Mouse (Mus musculus) spleen, adult 2 months (tissue): Measurements from ENCODE around the gene Ptprg.

ENCODE experiments used
- CTCF ChIP-seq: fragments of 200-500 bp; IDR thresholded peaks from 2 replicates; pipeline ENCODE4 v1.5.1; 2011; ENCODE audit warnings: mild to moderate bottlenecking, inconsistent platforms; ENCODE audit not compliant: insufficient read depth, insufficient read length, insufficient replicate concordance; ENCODE audit errors: extremely low read depth
- POLR2A ChIP-seq: fragments of 200-500 bp; IDR thresholded peaks from 2 replicates; pipeline ENCODE4 v1.6.1; 2011; ENCODE audit warnings: low read depth, low read length, inconsistent platforms

DNA sequence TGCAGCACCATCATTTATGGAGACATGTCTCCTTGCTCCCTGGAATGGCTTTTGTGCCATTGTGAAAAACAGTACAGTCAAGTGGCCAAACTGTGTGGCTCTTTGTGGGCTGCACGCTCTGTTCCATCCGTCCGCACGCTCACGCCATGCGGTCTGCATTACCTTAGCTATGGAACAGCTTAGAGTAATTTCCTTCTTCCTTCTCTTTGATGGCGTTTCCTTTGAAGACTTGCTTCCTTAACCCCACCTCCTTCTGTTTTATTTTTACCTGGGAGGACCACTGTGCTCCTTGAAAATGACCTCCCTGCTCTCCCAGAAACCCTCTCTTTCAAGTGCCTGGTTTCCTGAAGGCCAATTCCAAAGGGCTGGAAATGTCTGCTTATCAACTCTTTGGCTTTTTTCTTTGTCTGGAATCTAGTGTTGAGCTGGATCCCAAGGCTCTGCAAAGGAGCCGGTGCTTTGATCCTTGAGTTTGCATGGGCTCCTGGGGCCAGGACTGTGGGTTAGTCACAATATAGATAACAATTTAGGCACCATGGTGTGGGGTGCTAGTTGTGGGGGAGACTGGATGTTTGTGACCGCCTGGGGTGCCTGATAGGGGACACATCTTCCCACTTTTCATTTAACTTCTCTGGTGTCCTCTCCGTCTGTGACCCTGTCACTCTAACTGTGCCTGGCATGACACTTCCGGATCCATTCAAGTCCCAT lies 149.6 kb downstream of the Ptprg start:
- no peak for TF ChIP-seq CTCF
- TF ChIP-seq POLR2A, result no peak
